Mouse (Mus musculus) lung, postnatal 25 days (tissue): Measurements from ENCODE around the gene Htr2c.

Experiments used
- DNase-seq: peaks from one replicate; pipeline ENCODE4 v3.0.0; 2022; ENCODE audit warnings: low spot score

Gene Htr2c

DNA sequence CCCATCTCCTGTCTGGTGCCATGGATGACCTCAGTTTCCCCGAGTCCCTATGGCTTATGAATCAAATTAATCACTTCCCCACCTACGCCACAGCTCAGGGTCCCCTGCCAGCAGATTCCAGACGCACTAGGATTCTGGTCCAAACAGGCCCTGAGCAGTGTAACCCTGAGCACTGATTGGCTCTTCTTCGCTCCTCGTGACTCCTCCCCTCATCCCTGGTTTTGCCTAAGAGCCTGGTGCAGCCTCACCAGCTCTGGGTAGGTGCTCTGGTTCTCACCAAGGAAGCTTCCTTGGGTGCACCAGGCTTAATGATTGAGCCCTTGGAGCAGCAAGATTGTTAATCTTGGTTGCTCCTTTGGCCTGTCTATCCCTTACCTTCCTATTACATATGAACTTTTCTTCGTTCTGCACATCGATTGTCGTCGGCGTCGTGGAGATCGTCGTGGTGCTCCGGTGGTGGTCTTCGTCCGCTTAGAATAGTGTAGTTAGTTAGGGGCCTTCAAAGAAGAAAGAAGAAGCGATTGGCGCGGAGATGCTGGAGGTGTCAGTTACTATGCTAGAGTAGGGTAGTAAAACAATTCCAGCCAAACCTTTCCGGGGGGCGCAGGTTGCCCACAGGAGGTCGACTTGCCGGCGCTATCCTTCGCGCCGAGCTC is at the start of gene Htr2c:
Htr2c (plus strand) TSS at position 256 of the 656 bp plus-strand sequence.
- DNase-seq = no peak

DNA sequence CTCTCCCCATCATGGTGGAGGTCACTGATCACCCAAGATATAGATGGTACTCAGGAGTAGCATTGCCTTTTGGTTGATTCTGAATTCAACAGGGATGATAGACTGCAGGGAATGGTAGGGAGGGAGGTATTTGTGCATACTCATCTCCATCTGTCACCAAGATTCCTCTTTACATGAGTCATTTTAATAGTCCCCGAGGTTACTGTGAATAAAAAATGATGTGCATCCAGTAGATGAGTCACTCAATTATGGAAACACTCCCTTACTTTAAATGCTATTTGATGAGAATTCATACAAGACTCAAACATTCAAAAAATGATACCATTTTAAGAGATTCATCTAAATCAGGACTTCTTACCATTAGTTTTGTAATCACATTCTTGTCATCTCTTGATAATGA is 34.1 kb upstream of the Htr2c start:
- no peak for DNase-seq

DNA sequence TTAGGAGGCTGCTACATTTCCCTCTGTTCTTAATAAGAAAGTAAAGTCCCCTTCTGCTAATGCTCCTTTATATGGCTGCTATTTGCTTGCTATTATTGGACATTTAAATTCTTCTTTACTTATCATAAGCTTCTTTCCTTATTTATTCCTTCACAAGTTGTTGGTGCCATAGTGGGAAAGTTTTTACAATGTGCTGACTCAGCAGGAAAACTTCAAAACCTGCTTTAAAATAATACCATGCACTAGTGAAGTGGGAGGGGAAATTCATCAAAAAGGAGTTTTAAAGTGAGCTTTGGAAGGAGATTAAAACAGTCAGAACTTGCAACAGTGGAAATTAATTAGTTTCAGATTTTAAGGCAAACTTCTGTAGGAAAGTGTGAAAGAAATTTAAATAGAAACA is 26.0 kb upstream of the Htr2c start:
- no peak for DNase-seq

DNA sequence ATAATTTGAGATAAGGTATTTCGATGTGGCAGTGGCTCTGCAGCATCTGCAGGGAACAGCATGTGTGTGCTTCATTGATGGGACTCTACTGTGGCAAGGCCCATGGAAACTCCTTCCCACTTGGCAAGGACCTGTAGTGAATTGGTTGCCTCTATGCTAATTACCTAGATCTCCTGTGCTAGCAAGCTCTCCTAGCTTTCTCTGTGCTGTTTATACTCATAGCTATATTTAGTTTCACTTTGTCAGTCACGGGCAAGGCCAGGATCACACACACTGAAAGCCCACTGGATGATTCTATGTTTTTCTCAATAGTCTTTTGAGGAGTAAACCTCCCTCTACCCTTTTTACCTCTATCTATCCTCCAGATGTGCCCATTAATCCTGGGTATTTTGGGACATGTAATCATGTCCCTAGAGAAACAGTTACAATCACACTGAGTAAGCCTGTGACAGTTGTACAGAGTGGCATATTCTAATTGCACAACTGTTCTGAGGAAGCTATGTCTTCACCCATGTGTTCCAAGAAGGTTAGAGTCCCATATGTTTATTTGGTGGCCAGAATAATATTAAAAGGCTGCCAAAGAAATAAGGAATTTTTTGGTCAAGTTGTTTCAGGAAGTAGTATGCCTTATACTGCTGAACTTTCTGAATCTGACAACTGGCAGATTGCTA is 16.0 kb upstream of the Htr2c start:
- DNase-seq = no peak

DNA sequence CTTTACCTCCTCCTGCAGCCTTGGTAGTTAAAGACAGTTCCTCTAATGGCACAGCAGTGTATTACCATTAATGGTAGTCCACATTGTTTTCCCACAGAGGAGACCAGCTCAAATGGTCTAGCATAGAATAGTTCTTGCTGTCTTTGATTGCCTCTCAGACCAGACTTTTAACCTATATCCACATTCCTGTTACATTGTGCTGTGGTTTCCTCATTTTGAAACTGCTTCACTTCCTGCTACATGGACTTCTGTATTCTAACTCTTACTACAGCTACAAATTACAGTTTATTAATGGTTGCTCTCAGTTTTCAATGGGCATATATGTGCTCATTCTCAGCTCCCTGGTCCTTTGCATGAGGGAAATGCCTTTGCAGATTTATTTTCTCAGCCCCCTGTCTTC is 15.3 kb upstream of the Htr2c start:
- DNase-seq = peak; percentile 1

DNA sequence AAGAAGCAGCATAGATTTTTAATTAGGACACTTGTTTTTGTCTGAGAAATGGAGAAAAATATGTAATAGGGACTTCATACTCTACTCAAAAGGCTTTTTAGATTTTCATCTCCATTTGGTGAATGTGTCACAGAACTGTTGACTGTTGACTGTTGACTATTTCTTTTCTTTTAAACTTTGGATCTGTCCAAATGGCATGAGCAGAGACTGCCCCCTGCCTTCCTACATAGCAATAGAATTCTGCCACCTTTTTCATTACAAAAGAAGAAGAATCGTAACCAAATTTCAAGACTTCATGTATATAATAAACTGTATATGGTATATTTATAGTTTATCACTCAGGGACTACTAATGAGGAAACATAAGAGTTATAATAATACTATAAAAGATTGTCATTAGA is 3.7 kb upstream of the Htr2c start:
- no peak for DNase-seq

DNA sequence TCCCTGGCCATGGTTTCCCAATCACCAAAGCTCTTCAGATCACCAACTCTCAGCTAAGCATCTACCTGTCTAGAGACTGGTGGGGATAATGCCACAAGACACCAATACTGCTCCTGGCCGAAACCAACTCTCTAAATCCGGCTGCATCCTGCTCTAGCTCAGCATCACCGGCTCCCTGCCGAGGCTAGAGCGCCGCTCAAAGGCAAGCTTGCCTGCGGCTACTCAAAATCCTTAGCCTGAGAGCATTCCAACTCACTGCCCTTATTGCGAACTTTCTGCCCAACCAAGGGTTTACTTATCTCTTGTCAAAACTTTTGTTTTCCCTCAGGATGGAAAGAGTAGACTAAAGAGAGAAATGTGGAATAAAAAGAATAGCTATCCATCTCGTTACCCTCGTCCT is 2.4 kb upstream of the Htr2c start:
- DNase-seq = no peak

DNA sequence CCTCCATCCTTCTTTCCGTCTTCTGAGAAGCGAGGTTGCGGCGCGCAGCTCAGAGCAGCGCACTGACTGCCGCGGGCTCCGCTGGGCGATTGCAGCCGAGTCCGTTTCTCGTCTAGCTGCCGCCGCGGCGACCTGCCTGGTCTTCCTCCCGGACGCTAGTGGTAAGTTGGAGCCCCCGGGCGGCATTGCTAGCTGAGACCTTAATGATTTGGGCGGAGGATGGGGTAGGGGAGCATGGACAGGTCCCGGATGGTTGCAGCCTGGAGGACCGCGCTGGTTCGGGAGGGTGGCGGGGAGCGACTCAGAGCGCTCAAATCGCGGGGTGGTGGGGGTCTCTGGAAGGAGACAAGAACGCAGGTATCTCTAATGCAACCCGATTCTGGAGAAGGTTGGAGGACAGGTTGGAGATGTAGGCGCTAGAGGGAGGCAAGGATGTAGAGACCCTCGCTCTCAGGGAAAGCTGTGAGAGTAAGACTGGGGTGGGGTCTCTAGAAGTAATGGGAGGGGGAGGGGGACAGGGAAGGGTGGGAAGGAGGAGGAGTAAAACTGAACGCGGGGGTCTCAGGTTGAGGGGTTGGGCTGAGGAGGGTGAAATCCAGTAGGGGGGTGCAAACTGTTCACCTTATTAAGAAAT is 718 bp downstream of the Htr2c start:
- no peak for DNase-seq

DNA sequence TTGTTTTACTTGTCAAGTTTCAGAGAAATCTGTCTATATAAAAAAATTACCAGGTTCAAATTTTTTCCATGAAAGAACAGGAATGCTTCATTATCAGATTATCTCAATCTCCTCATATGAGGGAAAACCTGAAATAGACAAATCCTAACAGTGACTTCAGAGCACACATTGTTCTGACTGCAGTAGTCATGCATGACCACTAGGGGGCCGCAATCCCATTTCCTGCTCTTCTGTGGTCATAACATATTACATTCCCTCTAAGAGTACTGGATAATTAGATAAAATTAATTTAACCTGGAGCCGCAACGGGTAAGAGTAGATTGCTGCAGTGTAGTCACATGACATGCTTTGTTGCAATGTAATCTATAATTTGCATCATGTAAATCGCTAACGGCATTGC is 17.6 kb downstream of the Htr2c start:
- no peak for DNase-seq

DNA sequence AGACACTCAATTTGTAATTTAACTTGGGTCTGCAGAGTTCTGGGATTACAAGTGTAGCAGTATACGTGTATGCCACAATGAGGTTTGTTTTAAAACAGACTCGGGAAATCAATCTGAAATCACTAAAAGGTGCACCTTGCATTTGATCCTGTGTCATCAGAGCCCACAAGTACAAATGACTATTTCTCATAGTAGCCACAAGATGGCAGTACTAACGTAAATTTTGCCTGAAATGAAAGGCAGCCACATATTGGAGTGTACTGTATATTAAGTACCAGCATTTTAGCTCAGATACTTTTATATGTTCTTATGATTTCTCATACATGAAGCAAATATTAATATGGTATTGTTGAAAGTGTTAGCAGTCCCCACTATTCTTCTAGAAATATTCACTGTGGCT is 93.4 kb downstream of the Htr2c start:
- DNase-seq = no peak

DNA sequence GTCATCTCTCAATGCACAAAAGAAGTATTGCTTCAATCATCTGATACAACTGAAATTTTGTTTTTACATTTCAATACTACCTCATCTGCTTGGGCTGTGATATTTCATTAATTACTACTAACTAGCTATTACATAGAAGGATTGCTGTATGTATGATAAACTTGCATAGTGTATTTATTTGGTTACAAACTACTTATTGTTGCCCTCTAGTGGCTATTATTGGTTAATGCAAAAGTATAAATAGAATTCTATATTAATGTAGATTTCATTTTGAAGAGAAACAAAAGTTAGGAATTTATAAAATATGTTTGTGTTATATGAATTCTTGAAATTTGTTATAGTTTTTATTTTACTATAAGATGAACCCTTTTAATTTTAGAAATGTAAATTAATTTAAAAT is 109.3 kb downstream of the Htr2c start:
- no peak for DNase-seq

DNA sequence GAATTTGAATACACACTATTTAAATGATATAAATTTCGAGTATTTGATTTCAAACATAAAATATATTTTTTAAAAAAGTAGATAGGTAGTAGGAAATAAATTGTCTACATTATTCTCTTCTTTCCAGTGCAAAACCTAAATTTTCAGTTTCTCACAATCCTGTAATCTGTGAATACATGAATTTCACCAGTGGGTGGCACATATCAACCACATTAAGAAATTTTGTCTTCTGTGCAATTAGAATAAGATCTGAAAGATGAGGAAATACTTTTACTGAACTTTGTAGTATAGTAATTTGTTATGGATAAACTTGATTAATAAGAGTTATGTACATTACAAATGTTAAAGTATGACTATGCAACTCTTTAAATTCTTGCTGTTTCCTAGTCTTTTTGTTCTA is 156.8 kb downstream of the Htr2c start:
- no peak for DNase-seq

DNA sequence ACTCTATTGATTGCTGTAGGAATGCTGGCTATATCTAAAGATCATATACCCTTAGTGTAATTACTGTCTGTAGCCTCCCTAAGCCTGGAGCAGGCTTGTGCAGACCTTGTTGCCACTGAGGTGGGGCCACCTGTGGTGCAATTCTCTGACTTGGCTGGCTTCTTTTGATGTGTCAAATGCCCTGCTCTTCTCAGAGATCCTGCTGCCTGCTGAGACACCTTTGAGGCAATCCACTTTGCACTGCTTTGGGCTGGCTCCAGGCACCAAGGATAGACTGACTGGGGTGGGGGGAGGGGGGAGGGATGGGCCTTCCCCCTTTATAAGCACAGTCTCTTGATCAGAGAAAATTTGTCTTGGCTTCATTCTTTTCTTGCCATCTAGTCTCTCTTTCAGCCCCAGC is 252.9 kb downstream of the Htr2c start:
- DNase-seq = no peak

DNA sequence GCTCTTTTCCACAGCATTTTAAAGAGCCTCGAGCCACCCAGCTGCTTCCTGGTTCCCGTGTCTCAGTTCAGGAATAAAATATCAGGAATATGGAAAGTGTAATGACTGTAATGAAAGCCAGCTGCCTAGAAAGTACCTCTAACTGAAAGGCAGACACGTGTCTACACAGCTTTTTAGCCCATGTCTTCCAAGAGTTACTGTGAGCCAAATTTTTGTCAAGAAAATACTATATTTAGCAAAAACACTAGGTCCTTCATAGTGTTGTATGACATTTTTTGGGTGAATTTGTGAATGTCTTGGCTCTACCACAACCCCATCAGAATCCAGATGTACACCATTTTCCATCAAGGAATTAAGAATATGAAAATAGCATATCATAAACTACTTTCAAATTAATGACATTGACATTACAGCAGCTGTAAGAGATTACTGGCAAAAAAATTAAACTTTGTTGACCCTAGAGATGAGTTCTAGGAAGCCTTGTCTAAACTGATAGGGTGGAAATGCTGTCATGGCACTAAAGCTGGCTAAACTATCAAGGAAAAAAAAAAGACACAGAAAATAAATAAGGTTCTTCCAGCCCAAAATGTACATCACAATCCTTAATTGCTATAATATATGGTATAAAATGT is 255.2 kb downstream of the Htr2c start:
- no peak for DNase-seq

DNA sequence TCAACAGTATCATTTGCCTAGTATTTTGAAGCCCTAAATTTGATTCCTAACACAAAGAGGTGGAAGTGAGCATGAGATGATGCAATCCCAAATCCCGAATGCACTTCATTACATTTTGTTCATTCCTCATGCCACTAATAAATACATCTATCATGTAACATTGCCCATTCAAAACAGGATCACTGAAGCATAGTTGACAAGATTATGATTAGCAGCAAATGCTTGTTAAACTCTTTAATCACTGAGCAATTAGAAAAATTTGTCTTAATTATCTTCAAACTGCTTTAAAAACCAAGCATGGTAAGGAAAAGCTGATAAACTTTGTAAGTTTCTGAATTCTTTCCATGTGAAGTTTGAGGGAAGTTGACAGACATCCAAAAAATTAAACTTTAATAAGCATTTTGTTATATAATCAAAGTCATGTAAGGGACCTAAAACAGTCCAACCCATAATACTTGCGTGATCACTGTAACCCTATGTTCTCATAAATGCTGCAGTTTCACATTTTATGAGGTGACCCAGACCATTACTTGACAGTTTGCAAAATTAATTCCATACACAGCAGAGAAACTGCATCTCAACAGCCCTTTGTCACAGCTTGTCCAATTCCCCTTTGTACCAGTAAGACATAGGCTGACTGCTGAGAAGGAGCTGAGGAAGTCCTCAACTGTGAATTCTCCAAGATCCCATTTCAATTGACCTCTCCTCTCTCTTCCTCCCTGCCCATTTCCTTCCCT is 276.7 kb downstream of the Htr2c start:
- no peak for DNase-seq
